Mouse (Mus musculus) kidney, postnatal 25 days (tissue): ENCODE measurements around the gene Usp43.

Experiments used
- DNase-seq, 2 experiments: peaks; one replicate each; pipeline ENCODE4 v3.0.0; 2021; ENCODE audit warnings: mixed read lengths in 2 of 2

Usp43 gene

GRCm38 (mm10) chr11:67897064-67897560, 24.8 kb downstream of the Usp43 start:
- DNase-seq, result peak; percentile 78 to 82

GRCm38 (mm10) chr11:67895641-67896040, 26.3 kb downstream of the Usp43 start:
- no peak for DNase-seq

- DNase-seq, result no peak
Measured at GRCm38 (mm10) chr11:67888521-67888920, 33.4 kb downstream of the Usp43 start.

- DNase-seq, result no peak
Measured at GRCm38 (mm10) chr11:67885921-67886320, 36.0 kb downstream of the Usp43 start.

GRCm38 (mm10) chr11:67865521-67866197, 56.3 kb downstream of the Usp43 start:
- DNase-seq, result no peak

- DNase-seq, result no peak
Measured at GRCm38 (mm10) chr11:67865100-67865499, 56.9 kb downstream of the Usp43 start.

- DNase-seq, result no peak
Measured at GRCm38 (mm10) chr11:67861399-67861838, 60.5 kb downstream of the Usp43 start.

GRCm38 (mm10) chr11:67860743-67861398, 61.1 kb downstream of the Usp43 start:
- no peak for DNase-seq

- no peak for DNase-seq
Measured at GRCm38 (mm10) chr11:67858518-67858917, 63.4 kb downstream of the Usp43 start.

- DNase-seq, result peak in 1 of 2 experiments; percentile 42
Measured at GRCm38 (mm10) chr11:67855035-67855434, 66.9 kb downstream of the Usp43 start.

- DNase-seq, result no peak
Measured at GRCm38 (mm10) chr11:67853996-67854395, 68.0 kb downstream of the Usp43 start.

GRCm38 (mm10) chr11:67851770-67852169, 70.2 kb downstream of the Usp43 start:
- DNase-seq, result no peak

- DNase-seq, result no peak
Measured at GRCm38 (mm10) chr11:67845193-67845592, 76.8 kb downstream of the Usp43 start.

GRCm38 (mm10) chr11:67839810-67840209, 82.1 kb downstream of the Usp43 start:
- DNase-seq, result no peak

GRCm38 (mm10) chr11:67835408-67836078, 86.4 kb downstream of the Usp43 start:
- DNase-seq, result no peak

- DNase-seq, result no peak
Measured at GRCm38 (mm10) chr11:67831820-67832219, 90.1 kb downstream of the Usp43 start.

GRCm38 (mm10) chr11:67829530-67829929, 92.4 kb downstream of the Usp43 start:
- no peak for DNase-seq

- no peak for DNase-seq
Measured at GRCm38 (mm10) chr11:67828360-67829059, 93.4 kb downstream of the Usp43 start.

- no peak for DNase-seq
Measured at GRCm38 (mm10) chr11:67821560-67821959, 100.4 kb downstream of the Usp43 start.

GRCm38 (mm10) chr11:67820221-67820620, 101.7 kb downstream of the Usp43 start:
- peak in 1 of 2 experiments; percentile 37 for DNase-seq

- peak in 1 of 2 experiments; percentile 46 for DNase-seq
Measured at GRCm38 (mm10) chr11:67819604-67820003, 102.3 kb downstream of the Usp43 start.

GRCm38 (mm10) chr11:67811535-67811934, 110.4 kb downstream of the Usp43 start:
- peak in 1 of 2 experiments; percentile 9 for DNase-seq

- DNase-seq, result no peak
Measured at GRCm38 (mm10) chr11:67808051-67808450, 113.9 kb downstream of the Usp43 start.
